Mouse (Mus musculus) heart, adult 18-20 months (tissue): ENCODE data around the gene Ccdc74a. TPM values are rescaled to one million over a fixed set of nuclear protein-coding genes. Genes with fewer than 3 reads are reported as not detected.
A peak's percentile ranks its signal among the peaks of the same experiment; 100 is the strongest.

ENCODE experiments used
- DNase-seq, 2 experiments: peaks; one replicate each; pipeline ENCODE4 v3.0.0; 2021 to 2022; ENCODE audit warnings: mixed read lengths in 1 of 2
- long read RNA-seq, 2 experiments: library from polyadenylated mRNA; stranded (forward); transcript quantifications; one replicate each; pipeline ENCODE4 v2.0.0; 2021
- total RNA-seq, 2 experiments: library from RNA; stranded (reverse); gene quantifications; 2 replicates each; pipeline ENCODE4 v1.2.3; 2021

Gene Ccdc74a
- under 1 TPM; 0.35 to 0.57 TPM for total RNA-seq
- long read RNA-seq, experiment 1, result 0 reads
- long read RNA-seq, experiment 2, result 0 reads

DNA sequence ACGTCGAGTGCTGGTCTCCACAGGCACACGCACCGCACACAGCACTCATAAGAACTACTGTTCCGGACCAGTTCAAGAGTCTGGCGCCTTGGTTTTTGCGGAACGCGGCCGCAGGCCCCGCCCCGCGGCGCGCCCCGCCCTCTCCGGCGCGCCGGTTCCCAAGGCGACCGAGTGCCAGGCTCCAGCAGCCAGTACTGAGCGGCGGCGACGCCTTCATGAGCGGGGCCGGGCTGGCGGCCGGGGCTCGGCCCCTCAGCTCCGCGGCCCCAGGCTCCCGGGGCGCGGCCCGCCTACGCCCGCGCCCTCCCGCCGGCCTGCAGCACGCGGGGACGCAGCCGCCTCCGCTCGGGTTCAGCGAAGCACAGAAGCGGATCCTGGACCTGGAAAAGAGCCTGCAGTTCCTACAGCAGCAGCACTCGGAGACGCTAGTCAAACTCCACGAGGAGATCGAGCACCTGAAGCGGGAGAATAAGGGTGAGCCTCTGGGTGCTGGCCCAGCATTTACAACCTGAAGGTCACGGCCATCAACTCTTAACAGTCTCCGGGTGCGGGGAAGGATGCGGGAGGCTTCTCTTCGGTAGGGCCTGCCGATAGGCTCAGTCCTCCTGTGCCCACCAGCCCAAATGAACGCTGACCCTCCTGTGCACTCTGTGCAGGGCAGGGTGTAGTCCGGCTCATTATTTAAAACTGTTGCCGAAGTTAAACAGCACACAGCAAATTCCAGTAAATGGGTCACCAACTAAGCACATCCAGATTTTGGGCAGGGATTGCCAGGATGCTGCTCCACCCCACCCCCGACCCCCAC lies at the start of gene Ccdc74a:
Ccdc74a (plus strand) TSS at position 161 of the 805 bp plus-strand sequence.
- peak; percentile 85 to 89 for DNase-seq

DNA sequence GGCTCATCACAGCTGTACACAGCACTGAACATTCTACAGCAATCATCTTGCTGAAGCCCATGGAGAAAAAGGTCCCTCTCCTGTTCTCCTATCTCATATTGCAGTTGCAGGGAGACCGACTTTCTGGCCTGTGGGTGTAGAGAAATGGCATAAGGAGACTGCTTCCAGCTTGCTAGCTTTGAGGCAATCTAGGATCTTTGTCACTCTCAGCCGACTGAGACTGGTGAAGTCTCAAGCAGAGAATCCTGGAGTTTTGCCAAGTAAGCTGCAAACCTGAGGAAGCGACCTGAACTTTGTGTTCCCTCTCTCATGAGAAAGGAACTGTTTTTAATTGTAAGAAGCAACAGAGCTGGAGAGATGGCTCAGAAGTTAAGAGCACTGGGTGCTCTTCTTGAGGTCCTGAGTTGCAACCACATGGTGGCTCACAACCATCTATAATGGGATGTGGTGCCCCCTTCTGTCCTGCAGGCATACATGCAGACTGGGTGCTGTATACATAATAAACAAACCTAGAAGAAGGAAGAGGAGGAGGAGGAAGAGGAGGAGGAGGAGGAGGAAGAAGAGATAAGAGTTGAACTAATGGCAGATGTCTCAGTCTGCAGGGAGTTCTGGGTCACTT lies 45.2 kb upstream of the Ccdc74a start:
- DNase-seq, result no peak

DNA sequence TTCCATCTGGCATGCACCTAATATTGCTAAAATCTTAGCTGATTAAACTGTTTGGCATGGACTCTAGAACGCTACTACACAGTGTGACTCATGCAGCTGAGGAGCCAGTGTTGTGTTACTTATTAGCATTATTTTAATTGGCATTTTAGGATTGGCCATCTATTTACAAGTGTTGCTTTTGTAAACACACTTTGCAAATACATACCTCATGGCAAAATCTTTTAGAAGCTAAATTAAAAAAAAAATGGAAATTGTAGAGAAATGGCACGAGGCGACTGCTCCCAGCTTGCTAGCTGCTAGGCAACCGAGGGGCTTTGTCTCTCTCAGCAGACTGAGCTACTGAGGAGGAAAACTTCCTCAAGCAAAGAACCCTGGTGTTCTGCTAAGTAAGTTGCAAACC lies 41.3 kb upstream of the Ccdc74a start:
- no peak for DNase-seq

DNA sequence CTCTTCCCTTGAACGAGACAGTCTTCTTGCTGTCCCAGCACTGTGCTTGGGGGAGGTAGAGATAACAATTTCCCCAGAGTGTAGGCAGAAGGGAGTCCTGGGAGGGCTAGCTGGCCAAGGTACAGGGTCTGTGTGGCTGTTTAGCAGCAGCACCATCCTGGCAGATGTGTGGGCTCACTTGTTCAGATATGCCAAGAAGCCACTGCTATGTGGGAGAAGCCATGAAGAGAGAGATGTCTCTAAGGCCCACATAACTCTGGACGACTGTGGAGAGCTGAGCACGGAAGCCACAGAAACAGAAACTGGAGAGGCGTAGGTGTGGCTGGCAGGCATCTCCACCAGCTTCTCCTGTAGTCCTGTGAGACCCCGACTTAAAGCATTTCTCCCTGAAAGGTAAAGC lies 40.6 kb upstream of the Ccdc74a start:
- DNase-seq, result no peak

DNA sequence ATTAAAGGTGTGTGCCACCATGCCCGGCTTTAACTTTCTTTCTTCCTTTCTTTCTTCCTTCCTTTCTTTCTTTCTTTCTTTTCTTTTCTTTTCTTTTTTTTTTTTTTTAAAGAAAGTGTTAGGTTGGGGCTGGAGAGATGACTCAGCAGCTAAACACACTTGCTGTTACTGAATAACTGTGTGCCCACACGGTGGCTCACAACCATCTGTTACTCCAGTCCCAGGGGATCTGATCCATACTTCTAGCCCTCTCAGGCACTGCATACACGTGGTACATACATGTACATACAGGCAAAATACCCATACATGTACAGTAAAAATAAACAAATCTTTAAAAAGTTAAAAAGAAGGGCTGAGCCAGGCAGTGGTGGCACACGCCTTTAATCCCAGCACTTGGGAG lies 34.9 kb upstream of the Ccdc74a start:
- DNase-seq, result no peak

DNA sequence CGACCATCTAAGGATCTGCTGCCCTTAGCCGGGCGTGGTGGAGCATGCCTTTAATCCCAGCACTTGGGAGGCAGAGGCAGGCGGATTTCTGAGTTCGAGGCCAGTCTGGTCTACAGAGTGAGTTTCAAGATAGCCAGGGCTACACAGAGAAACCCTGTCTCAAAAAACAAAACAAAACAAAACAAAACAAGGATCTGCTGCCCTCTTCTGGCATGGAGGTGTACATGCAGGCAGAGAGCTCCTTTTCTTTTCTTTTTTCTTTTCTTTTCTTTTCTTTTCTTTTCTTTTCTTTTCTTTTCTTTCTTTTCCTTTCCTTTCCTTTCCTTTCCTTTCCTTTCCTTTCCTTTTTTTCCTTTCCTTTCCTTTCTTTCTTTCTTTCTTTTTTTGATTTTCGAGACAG lies 31.5 kb upstream of the Ccdc74a start:
- peak in 1 of 2 experiments; percentile 19 for DNase-seq

DNA sequence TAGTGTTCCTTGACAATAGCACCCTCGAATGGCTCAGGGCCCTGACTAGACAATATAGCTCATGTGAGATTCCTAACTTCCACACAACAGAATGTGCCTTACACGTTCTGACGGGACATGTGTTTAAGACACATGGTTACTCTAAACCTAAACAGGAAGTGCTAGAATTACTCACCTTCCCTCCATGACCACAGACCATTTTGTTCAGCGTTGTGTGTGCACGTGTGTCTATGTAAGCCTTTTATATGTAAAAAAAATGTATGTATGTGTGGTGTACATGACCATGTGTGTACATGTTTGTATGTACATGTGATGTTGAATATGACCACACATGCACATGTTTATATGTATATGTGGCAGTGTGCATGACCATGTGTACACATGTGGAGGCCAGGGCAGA lies 30.1 kb upstream of the Ccdc74a start:
- no peak for DNase-seq

DNA sequence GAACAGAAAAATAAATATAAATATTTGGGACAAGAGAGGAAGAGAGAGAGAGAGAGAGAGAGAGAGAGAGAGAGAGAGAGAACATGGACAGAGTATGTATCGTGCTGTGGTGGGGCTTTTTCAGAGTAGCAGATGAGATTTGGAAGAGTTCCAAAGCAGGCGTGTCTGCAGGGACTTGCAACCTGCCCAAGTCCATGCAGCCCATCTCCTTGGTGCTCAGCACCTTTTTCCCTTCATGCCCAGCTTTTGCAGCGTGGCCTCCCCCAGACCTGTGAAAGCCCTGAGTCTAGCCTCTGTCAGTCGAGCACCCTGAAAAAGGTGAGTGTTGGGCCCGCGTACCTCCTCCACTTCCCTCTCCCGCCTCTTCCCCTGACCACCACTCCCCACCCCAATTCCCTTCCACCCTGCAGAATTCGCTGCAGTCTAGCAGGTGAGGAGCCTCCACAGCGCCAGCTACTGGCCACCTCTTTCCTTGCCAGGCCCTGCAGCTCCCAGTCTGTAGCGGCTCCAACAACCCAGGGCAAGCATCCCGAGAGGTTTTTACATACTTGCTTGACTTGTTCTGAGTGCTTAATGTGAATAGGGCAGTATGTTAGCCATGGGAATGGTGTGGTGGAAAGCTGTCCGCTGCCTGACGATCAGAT lies 28.2 kb upstream of the Ccdc74a start:
- peak; percentile 30 to 34 for DNase-seq

DNA sequence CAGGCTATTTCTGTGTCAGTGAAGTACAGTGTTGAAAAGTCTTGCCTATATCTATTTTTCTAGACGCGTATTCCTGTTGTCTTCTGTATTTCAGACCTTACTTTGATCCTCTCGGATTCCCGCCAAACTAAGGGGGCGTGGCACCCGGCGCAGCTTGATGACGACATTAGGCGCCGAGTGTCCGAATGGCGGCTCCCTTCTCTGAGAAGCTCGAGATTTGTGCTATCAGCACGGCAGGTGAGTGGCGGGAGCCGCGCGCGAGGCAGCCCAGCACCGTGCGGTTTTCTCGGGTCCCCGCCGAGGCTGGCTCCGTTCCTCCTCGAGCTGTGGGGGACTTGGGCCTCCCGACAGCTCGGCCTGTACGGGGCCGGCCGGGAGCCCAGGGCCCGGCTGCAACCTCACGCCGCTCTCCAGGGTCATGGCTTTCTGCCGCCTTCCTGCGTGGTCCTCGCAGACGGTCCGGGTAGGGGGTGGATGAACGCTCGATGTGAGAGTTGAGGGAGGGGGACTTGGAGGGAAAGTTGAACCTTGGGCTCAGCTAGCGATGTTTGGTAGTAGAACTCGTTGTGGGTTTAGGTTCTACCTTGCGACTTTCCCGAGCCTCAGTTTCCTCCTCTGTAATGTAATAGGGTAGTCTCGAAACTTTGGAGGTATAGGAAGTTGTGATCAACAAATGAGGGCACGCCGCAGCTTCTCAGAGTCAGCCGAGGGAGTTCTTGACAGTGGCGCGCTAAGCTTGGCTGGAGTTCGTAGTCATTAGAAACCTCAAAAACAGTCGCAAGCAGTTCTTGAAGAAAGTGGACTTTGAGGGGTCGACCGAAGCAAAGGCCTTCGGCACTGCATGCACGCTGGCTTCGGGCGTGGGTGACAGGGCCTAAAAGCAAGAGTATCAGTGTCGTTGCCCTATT lies 26.8 kb upstream of the Ccdc74a start, which contains the start of gene Smpd4:
Smpd4 (plus strand) TSS at position 157 of the 908 bp plus-strand sequence.
- peak; percentile 88 to 98 for DNase-seq

DNA sequence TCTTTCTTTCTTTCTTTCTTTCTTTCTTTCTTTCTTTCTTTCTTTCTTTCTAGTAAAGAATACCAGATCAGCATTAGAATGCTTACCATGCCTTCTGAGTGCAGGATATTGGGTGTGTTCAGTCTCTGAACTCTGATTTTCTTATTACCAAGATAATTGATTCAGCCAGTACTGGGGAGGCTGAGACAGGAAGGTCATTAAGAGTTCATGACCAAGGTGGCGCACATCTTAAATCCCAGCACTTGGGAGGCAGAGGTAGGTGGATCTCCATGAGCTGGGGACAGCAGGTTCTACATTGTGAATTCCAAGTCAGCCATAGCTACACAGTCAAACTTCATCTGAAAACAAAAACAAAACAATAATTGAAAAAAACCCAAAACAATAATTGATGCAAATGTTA lies 24.3 kb upstream of the Ccdc74a start:
- DNase-seq, result no peak

DNA sequence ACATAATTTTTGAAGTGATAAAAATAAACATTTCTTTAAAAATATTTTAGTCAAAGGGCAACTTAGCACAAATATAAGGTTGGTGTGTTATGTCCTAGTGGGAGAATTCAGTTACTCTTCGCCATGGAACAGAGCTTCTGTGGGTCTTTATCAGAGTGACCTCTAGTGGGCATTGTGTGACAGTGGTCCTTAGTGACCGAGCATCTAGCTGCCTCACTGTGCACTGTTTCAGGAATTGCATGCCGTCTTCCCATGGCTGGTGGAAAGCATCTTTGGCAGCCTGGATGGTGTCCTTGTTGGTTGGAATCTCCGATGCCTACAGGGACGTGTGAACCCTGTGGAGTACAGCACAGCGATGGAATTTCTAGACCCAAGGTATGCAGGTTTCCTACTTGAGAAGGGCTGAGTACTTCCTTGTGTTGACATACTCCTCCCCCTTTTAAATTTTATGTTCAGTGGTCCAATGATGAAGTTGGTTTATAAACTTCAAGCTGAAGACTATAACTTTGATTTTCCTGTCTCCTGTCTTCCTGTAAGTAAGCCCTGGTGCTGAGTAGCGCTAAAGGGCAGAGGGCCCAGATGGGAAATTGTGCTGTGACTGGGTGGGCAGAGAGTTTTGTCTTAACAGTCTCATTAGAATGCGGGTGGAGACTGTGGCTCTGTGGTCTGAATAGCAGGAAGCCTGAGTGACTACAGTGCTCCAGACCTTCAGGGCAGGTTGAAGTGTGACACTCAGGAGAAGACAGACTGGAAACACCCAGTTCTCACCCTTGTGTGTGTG lies 20.6 kb upstream of the Ccdc74a start:
- no peak for DNase-seq

DNA sequence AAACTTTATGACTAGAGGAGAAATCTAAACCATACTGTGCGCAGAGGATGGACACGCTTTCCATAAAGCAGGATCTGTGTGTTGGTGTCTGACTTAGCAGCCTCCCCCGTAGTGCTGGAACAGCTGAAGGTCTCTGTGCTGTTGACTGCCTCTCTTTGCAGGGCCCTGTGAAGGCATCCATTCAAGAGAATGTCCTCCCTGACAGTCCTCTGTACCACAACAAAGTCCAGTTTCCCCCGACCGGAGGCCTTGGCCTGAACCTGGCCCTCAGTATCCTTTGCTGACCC lies 20.1 kb upstream of the Ccdc74a start:
- no peak for DNase-seq

DNA sequence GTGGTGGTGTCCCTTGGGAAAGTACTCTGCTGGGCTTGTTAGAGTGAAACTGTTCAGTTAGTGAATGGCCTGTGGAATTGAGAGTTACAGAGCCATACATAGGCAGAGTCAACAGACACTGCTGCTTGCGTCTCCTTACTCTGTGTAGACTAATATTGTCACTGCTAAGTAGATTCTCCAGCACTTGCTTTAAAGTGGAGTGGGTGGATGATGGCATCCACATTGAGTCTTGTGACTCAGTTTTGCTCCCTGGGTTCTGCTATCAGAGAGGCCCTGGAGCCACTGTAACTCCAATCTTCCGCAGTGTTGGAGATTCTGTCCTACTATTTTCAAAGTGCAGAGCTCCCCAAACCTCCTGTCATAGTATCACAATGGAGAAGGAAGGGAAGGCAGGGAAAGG lies 13.7 kb upstream of the Ccdc74a start:
- no peak for DNase-seq

DNA sequence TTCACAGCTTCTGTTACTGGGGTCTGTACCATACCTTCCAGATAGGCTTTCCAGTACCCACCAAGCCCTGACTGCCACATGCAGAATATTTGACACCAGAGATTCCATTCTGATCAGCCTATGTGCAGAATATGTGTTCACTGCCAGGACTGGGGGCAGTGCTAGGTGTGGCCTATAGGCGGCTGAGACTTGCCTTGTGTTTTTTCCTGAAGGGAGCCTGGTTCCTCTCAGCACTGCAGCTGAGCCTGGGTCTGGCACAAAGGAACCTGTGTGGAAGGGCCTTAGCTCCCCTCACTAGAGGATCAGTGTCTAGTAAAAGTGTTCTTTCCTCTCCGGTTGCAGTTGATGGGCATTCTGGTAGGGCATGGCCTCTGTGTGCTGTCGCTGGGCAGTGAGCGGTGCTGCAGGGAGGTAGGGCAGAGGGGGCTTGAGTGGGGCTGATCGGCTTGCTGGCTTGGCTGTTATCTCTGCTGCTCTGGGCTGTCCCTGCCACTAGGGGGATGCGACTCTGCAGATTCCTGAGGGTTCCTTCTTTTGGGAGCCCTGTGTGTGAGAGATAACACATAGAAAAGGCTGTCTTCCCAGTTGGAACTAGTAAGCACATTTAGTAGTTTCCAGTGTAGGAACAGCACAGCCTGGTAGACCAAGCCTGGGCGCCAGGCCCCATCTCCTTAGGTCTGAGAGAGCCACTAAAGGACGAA lies 12.6 kb upstream of the Ccdc74a start:
- no peak for DNase-seq

DNA sequence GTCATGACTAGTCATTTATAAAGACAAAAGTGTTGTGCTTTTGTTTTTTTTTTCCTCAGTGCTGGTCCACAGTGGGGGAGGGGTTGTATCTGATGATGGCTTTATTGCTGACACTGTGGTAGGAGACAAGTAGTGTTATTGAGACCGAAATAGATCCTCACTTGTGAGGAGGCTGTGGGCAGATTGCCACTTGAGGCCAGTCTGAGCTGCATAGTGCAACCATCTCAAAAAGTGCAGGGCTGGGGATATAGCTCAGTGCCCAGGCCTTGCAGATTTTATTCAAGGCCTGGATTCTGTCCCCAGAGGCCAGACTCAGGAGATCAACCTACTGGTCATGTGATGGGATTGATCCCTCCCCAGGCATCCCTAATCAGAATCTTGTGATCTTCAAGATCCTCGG lies 9.4 kb upstream of the Ccdc74a start:
- DNase-seq, result no peak

DNA sequence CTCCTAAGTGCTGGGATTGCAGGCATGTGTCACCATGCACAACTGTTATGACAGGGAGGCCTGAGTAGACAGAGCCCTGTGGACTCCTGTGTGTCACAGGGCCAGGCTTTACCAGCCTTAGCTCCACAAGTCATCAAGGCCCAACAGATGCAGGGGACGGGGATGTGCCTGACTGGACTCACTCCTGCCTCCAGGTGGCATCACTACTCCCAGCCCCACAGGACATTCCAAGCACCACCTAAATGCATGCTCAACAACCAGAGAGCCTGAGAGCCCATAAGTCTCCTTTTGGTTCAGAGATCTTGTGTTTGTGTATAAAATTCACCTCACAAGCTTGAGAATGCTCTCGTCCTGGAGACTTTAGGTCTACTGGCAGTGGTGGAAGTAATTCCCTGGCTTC lies 8.7 kb upstream of the Ccdc74a start:
- no peak for DNase-seq

DNA sequence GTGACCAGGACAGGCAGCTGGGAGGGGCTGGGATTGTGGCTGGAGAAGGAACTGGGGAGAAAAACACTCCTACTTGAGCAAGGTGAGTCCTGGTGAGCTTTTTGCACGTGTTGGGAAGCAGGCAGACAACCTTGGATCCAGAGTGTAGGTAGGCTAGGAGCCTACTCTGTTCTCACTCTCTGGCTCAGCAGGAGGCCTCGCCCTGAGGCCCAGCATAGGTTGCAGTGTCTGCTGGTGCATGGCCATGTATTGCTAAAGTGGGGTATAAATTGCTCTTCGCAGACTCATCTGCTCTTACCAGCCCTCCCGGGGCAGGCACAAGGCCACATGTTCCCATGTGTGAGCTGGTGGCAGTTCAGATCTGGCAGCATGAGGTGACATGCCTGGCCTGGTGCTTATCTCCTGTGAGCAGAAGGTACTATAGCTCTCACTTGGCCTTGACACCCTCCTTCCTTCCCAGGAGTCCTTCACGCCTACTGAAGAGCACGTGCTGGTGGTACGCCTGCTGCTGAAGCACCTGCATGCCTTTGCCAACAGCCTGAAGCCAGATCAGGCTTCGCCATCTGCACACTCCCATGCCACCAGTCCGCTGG lies 8.1 kb upstream of the Ccdc74a start:
- DNase-seq, result no peak

DNA sequence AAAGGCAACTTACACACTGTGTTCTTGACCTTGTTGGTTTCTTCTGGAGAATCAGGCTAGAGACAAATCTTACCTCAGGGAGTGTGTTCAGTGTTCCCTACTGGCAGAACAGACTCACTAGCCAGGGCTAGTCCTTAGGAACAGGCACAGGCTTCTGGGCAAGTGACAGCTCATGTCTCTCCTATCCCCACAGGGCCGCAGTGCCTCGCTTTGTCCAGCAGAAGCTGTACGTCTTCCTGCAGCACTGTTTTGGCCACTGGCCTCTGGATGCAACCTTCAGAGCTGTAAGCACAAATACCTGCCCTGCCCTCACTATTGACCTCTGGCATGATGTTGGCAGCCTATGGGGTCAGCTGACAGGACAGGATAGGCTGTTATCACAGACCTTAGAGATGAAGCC lies 7.2 kb upstream of the Ccdc74a start:
- DNase-seq, result no peak

DNA sequence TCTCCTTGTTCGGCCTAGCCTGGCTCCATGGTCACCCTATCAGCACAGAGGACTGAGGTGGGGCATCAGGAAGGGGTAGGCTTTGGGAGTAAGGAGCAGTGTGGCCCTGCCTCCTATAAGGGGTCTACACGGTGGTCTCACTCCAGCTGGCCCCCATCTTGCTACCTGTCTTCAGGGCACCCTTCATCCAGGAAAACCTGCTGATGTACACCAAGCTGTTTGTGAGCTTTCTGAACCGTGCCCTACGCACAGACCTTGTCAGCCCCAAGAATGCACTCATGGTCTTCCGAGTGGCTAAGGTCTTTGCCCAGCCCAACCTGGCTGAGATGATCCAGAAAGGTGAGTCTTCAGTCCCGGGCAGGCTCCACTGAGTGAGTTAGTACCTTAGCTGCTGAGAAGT lies 6.3 kb upstream of the Ccdc74a start:
- DNase-seq, result no peak

DNA sequence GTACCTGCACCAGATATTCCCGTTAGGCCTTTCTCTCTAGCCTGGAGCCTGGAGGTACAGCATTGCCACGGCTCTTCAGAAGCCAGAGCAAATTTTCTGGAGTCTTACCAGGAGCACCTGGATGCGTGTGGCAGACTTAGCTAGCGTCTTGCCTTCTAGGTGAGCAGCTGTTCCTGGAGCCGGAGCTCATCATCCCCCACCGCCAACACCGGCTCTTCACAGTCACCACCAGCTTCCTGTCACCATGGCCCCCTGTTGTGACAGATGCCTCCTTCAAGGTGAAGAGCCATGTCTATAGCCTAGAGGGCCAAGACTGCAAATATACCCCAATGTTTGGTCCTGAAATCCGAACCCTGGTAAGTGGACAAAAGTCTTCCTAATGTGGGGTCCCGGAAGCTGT lies 5.6 kb upstream of the Ccdc74a start:
- no peak for DNase-seq

DNA sequence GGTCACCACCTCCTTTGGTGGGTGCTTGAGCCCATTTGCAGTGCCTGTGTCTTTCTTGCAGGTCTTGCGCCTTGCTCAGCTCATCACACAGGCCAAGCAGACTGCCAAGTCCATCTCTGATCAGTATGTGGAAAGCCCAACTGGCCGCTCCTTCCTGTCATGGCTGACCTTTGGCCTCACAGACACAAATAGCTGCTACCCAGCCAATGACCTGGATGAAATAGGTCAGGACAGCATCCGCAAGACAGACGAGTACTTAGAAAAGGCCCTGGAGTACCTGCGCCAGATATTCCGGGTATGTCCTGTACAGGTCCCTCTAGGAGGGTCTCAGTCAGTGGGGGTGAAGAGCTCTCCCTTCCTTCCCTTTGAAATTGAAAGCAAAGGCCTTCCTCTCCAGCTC lies 5.0 kb upstream of the Ccdc74a start:
- no peak for DNase-seq
